Mouse (Mus musculus): Measurements from ENCODE around the gene Magi1. TPM values are rescaled to one million over a fixed set of nuclear protein-coding genes. Genes with fewer than 3 reads are reported as not detected.

Magi1 gene
- polyA plus RNA-seq, 1 experiment from 2014 or later, result 7.0 TPM

- Histone ChIP-seq H3K9ac (replicated peaks; ENCODE audit: low read length) (no peak overlapping the region), H3K36me3 (ENCODE audit: insufficient read depth, low read length) (no peaks in the 10 kb centered on the region), H3K27me3 (ENCODE audit: insufficient read depth, low read length) (no peaks in the 10 kb centered on the region), H3K4me3 (ENCODE audit: low read length) (no peak overlapping the region), H3K27ac (ENCODE audit: low read length) (no peak overlapping the region), H3K4me2 (replicated peaks; ENCODE audit: low read depth, low read length) (no peak overlapping the region), H3K9me3 (ENCODE audit: low read length) (no peaks in the 10 kb centered on the region), H3K4me1 (ENCODE audit: insufficient read depth, low read length) (no peaks in the 10 kb centered on the region)
- 64% methylated on average over 8 of the region's 8 CpGs for WGBS
- ATAC-seq (ENCODE audit: low FRiP score, low TSS enrichment), result no peak
Observed at GRCm38 (mm10) chr6:93996841-93997485, 286.8 kb downstream of the Magi1 start.

GRCm38 (mm10) chr6:93987561-93987960, 296.2 kb downstream of the Magi1 start:
- ATAC-seq (ENCODE audit: low FRiP score, low TSS enrichment), result 0 out of 2 replicates have a peak, but pooled peaks have one; percentile 42
- no peak overlapping the region for H3K4me3 ChIP-seq (ENCODE audit: low read length)

GRCm38 (mm10) chr6:93985111-93985510, 298.6 kb downstream of the Magi1 start:
- H3K4me2 ChIP-seq (replicated peaks; ENCODE audit: low read depth, low read length), result no peak overlapping the region
- H3K27ac ChIP-seq (ENCODE audit: low read length), result no peak overlapping the region
- 66% methylated on average over 9 of the region's 9 CpGs for WGBS

More at GRCm38 (mm10) chr6:93987561-93987960, 296.2 kb downstream of the Magi1 start:
- H3K9ac ChIP-seq (replicated peaks; ENCODE audit: low read length), result no peak overlapping the region
- H3K36me3 ChIP-seq (ENCODE audit: insufficient read depth, low read length), result no peaks in the 10 kb centered on the region
- H3K9me3 ChIP-seq (ENCODE audit: low read length), result no peaks in the 10 kb centered on the region
- H3K27me3 ChIP-seq (ENCODE audit: insufficient read depth, low read length), result no peaks in the 10 kb centered on the region
- H3K27ac ChIP-seq (ENCODE audit: low read length), result no peak overlapping the region
- peaks cover 9% of the 10 kb centered on the region; the same call in 1 of the 2 replicates for H3K4me1 ChIP-seq (ENCODE audit: insufficient read depth, low read length)
- 13% methylated on average over 3 of the region's 3 CpGs for WGBS
- H3K4me2 ChIP-seq (replicated peaks; ENCODE audit: low read depth, low read length), result no peak overlapping the region

GRCm38 (mm10) chr6:93983551-93983950, 300.2 kb downstream of the Magi1 start:
- Histone ChIP-seq H3K27me3 (ENCODE audit: insufficient read depth, low read length) (no peaks in the 10 kb centered on the region), H3K9ac (replicated peaks; ENCODE audit: low read length) (no peak overlapping the region), H3K36me3 (ENCODE audit: insufficient read depth, low read length) (no peaks in the 10 kb centered on the region), H3K4me3 (ENCODE audit: low read length) (no peak overlapping the region), H3K27ac (ENCODE audit: low read length) (no peak overlapping the region), H3K4me2 (replicated peaks; ENCODE audit: low read depth, low read length) (no peak overlapping the region), H3K9me3 (ENCODE audit: low read length) (no peaks in the 10 kb centered on the region), H3K4me1 (ENCODE audit: insufficient read depth, low read length) (peaks cover 15% of the 10 kb centered on the region)
- 88% methylated on average over 3 of the region's 3 CpGs for WGBS
- no peak for ATAC-seq (ENCODE audit: low FRiP score, low TSS enrichment)

More at GRCm38 (mm10) chr6:93985111-93985510, 298.6 kb downstream of the Magi1 start:
- Histone ChIP-seq H3K36me3 (ENCODE audit: insufficient read depth, low read length) (no peaks in the 10 kb centered on the region), H3K9me3 (ENCODE audit: low read length) (no peaks in the 10 kb centered on the region), H3K27me3 (ENCODE audit: insufficient read depth, low read length) (no peaks in the 10 kb centered on the region), H3K9ac (replicated peaks; ENCODE audit: low read length) (no peak overlapping the region), H3K4me3 (ENCODE audit: low read length) (no peak overlapping the region), H3K4me1 (ENCODE audit: insufficient read depth, low read length) (peaks cover 15% of the 10 kb centered on the region)
- no peak for ATAC-seq (ENCODE audit: low FRiP score, low TSS enrichment)

GRCm38 (mm10) chr6:93981211-93981610, 302.5 kb downstream of the Magi1 start:
- ATAC-seq (ENCODE audit: low FRiP score, low TSS enrichment), result no peak
- 37% methylated on average over 8 of the region's 8 CpGs for WGBS

GRCm38 (mm10) chr6:93979241-93979640, 304.5 kb downstream of the Magi1 start:
- WGBS, result 89% methylated on average over 3 of the region's 3 CpGs
- peaks cover 7% of the 10 kb centered on the region for H3K4me1 ChIP-seq (ENCODE audit: insufficient read depth, low read length)

More at GRCm38 (mm10) chr6:93981211-93981610, 302.5 kb downstream of the Magi1 start:
- Histone ChIP-seq H3K9ac (replicated peaks; ENCODE audit: low read length) (no peak overlapping the region), H3K4me1 (ENCODE audit: insufficient read depth, low read length) (peaks cover 7% of the 10 kb centered on the region), H3K4me3 (ENCODE audit: low read length) (no peak overlapping the region), H3K27me3 (ENCODE audit: insufficient read depth, low read length) (no peaks in the 10 kb centered on the region), H3K27ac (ENCODE audit: low read length) (no peak overlapping the region), H3K9me3 (ENCODE audit: low read length) (peaks cover 3% of the 10 kb centered on the region; the same call in 1 of the 2 replicates), H3K4me2 (replicated peaks; ENCODE audit: low read depth, low read length) (no peak overlapping the region), H3K36me3 (ENCODE audit: insufficient read depth, low read length) (no peaks in the 10 kb centered on the region)

GRCm38 (mm10) chr6:93968721-93969120, 315.0 kb downstream of the Magi1 start:
- ATAC-seq (ENCODE audit: low FRiP score, low TSS enrichment), result no peak
- Histone ChIP-seq H3K27ac (ENCODE audit: low read length) (no peak overlapping the region), H3K9me3 (ENCODE audit: low read length) (no peaks in the 10 kb centered on the region), H3K27me3 (ENCODE audit: insufficient read depth, low read length) (no peaks in the 10 kb centered on the region), H3K4me2 (replicated peaks; ENCODE audit: low read depth, low read length) (no peak overlapping the region), H3K9ac (replicated peaks; ENCODE audit: low read length) (no peak overlapping the region), H3K4me3 (ENCODE audit: low read length) (no peak overlapping the region), H3K4me1 (ENCODE audit: insufficient read depth, low read length) (no peaks in the 10 kb centered on the region), H3K36me3 (ENCODE audit: insufficient read depth, low read length) (no peaks in the 10 kb centered on the region)
- WGBS, result 73% methylated on average over 2 of the region's 2 CpGs

More at GRCm38 (mm10) chr6:93979241-93979640, 304.5 kb downstream of the Magi1 start:
- H3K9me3 ChIP-seq (ENCODE audit: low read length), result peaks cover 3% of the 10 kb centered on the region; the same call in 1 of the 2 replicates
- H3K9ac ChIP-seq (replicated peaks; ENCODE audit: low read length), result no peak overlapping the region
- H3K4me2 ChIP-seq (replicated peaks; ENCODE audit: low read depth, low read length), result no peak overlapping the region
- no peak for ATAC-seq (ENCODE audit: low FRiP score, low TSS enrichment)
- no peak overlapping the region for H3K4me3 ChIP-seq (ENCODE audit: low read length)
- no peak overlapping the region for H3K27ac ChIP-seq (ENCODE audit: low read length)
- no peaks in the 10 kb centered on the region for H3K27me3 ChIP-seq (ENCODE audit: insufficient read depth, low read length)
- H3K36me3 ChIP-seq (ENCODE audit: insufficient read depth, low read length), result no peaks in the 10 kb centered on the region

- Histone ChIP-seq H3K9ac (replicated peaks; ENCODE audit: low read length) (no peak overlapping the region), H3K4me3 (ENCODE audit: low read length) (no peak overlapping the region), H3K36me3 (ENCODE audit: insufficient read depth, low read length) (no peaks in the 10 kb centered on the region), H3K27ac (ENCODE audit: low read length) (no peak overlapping the region), H3K9me3 (ENCODE audit: low read length) (no peaks in the 10 kb centered on the region), H3K4me1 (ENCODE audit: insufficient read depth, low read length) (0 out of 2 replicates have a peak, but pooled peaks cover 3% of the 10 kb centered on the region), H3K27me3 (ENCODE audit: insufficient read depth, low read length) (no peaks in the 10 kb centered on the region), H3K4me2 (replicated peaks; ENCODE audit: low read depth, low read length) (no peak overlapping the region)
- ATAC-seq (ENCODE audit: low FRiP score, low TSS enrichment), result no peak
- WGBS, result 78% methylated on average over 5 of the region's 5 CpGs
Observed at GRCm38 (mm10) chr6:93962757-93963336, 320.9 kb downstream of the Magi1 start.

- H3K27ac ChIP-seq (ENCODE audit: low read length), result no peak overlapping the region
- no peak overlapping the region for H3K4me2 ChIP-seq (replicated peaks; ENCODE audit: low read depth, low read length)
- no peak for ATAC-seq (ENCODE audit: low FRiP score, low TSS enrichment)
- H3K9ac ChIP-seq (replicated peaks; ENCODE audit: low read length), result no peak overlapping the region
- H3K4me1 ChIP-seq (ENCODE audit: insufficient read depth, low read length), result 0 out of 2 replicates have a peak, but pooled peaks cover 3% of the 10 kb centered on the region
- H3K4me3 ChIP-seq (ENCODE audit: low read length), result no peak overlapping the region
- no peaks in the 10 kb centered on the region for H3K36me3 ChIP-seq (ENCODE audit: insufficient read depth, low read length)
- H3K9me3 ChIP-seq (ENCODE audit: low read length), result no peaks in the 10 kb centered on the region
- no peaks in the 10 kb centered on the region for H3K27me3 ChIP-seq (ENCODE audit: insufficient read depth, low read length)
- 63% methylated on average over 1 of the region's 1 CpGs for WGBS
Observed at GRCm38 (mm10) chr6:93961782-93962181, 321.9 kb downstream of the Magi1 start.

- no peak overlapping the region for H3K4me3 ChIP-seq (ENCODE audit: low read length)
- H3K4me2 ChIP-seq (replicated peaks; ENCODE audit: low read depth, low read length), result no peak overlapping the region
- no peak for ATAC-seq (ENCODE audit: low FRiP score, low TSS enrichment)
- no peak overlapping the region for H3K9ac ChIP-seq (replicated peaks; ENCODE audit: low read length)
- no peaks in the 10 kb centered on the region for H3K27me3 ChIP-seq (ENCODE audit: insufficient read depth, low read length)
- WGBS, result 33% methylated on average over 2 of the region's 2 CpGs
- H3K27ac ChIP-seq (ENCODE audit: low read length), result no peak overlapping the region
- 0 out of 2 replicates have a peak, but pooled peaks cover 2% of the 10 kb centered on the region for H3K4me1 ChIP-seq (ENCODE audit: insufficient read depth, low read length)
- H3K9me3 ChIP-seq (ENCODE audit: low read length), result no peaks in the 10 kb centered on the region
- H3K36me3 ChIP-seq (ENCODE audit: insufficient read depth, low read length), result no peaks in the 10 kb centered on the region
Observed at GRCm38 (mm10) chr6:93957172-93957571, 326.5 kb downstream of the Magi1 start.

Measured in kidney, embryonic 16.5 days (tissue).